Mouse (Mus musculus) frontal cortex, postnatal 25 days (tissue): ENCODE results near the gene Abca6.

Experiments
- DNase-seq, 2 experiments: peaks; one replicate each; pipeline ENCODE4 v3.0.0; 2022; ENCODE audit warnings: low spot score in 2 of 2

Abca6 gene

GRCm38 (mm10) chr11:110251534-110251933, at the start of gene Abca6:
TSS of gene Abca6 (minus strand) at chr11:110251776.
- DNase-seq: no peak

DNA sequence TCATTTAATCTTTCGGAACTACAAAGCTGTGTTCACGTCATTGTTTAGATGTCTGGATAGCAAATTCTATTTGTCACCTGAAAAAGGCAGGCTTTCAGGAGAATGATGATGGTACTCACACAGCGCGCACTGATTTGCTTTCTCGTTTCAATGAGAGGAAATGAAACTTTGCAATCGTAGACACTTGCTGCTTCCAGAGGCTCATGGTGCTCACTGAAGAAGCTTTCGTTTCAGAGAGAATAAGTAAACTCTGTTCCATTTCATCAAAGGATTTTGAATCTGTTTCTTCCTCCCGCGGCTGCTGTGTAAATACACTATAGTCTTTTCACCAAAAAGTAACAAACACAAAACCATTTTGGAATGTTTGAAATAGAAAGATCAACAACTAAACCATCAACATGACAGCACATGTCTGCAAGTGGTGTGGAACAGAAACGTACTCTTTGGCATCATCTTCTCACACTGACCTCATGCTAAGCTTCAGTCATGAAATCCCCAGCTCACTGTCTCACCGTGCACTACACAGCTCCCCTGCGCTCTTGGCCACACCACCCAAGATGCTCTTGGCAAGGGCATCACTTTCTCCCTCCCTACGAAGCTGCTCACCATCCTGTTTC, 46.4 kb upstream of the Abca6 start:
- DNase-seq: no peak

DNA sequence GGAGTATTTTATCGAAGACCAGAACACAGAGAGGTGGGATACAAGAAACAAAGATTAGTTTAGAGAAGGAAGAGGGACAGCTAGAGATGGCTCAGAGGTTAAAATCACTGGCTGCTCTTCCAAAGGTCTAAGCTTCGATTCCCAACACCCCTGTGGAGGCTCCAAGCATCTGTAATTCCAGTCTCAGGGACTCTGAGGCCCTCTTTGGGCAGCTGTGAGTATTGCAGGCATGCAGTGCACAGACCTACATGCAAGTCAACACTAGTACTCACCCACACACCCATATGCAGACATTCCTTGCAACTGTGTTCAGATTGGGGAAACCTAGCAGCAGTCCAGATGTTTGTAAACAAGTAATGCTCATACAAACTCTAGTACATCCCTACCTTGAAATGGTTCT, 39.0 kb upstream of the Abca6 start:
- DNase-seq: no peak

GRCm38 (mm10) chr11:110288423-110288822, 36.8 kb upstream of the Abca6 start:
- no peak for DNase-seq

DNA sequence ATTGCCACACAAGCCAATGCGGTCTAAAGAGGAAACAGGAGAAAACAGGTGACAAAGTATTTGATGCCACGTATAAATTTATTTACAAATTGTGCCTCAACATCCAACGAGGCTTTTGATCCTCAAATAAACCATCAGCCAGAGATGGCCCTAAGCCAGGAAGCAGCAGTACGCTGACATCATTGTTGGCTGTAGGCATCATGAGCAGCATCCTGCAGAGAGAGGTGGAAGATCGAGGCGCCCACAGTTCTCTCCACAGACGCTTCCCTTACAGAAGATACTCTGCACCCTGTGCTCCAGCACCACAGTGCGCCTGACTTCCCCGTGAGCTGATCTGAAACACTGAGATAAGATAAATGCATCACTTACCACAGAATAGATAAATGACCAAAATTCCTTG, 36.1 kb upstream of the Abca6 start:
- no peak for DNase-seq

GRCm38 (mm10) chr11:110286331-110286730, 34.8 kb upstream of the Abca6 start:
- DNase-seq: no peak

- DNase-seq: no peak
These were observed 33.3 kb upstream of the Abca6 start for GRCm38 (mm10) chr11:110284849-110285248.

DNA sequence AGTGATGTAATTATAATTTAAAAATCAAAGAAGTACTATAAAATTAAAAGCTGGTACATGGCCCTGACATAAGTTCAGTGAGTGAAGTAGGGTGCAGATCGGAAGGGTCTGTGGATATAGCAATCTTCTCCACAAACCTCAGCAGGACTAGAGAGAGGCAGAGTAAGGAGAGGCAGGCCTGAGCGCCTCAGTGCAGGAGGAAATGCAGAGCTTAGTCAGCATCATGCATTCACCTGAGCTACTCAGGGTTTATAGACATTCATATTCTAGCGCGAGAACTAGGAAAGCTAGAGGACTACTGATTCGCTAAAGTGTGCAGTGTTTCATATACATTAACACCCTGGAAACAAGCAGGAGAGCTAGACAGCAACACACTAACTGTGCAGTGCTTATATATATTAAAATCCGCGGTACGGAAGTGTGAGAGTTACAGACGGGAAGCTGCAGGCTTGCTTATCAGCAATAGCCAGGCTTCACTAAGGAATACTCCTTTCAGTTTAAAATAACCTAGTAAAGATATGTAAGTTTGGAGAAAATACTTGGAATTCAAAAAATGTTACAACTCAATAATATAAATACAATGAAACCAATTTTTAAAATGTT, 32.7 kb upstream of the Abca6 start:
- no peak for DNase-seq

DNA sequence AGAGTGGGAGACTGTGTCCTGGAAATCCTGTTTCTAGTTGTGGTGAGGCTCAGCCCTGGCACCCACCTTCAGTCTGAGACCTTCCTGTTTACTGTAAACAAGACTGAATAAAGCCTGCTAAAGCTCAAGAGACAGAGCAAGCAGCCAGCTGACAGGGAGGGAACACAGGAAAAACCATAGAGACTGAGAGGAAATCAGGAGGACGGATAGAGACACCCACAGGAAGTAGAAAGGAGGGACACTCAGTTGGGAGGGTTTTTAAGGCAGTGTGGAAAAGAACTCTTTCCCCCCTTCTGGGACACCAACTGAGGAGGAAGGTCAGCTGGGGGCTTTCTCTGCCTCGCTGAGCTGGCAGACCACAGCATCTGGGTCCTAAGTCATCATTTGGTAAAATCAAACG, 23.2 kb upstream of the Abca6 start:
- no peak for DNase-seq

GRCm38 (mm10) chr11:110271745-110272144, 20.2 kb upstream of the Abca6 start:
- peak in 1 of 2 experiments; percentile 28 for DNase-seq

GRCm38 (mm10) chr11:110268244-110268844, 16.8 kb upstream of the Abca6 start:
- peak; percentile 72 to 79 for DNase-seq

- no peak for DNase-seq
These were observed 15.7 kb upstream of the Abca6 start for GRCm38 (mm10) chr11:110267232-110267631.

GRCm38 (mm10) chr11:110266757-110267156, 15.2 kb upstream of the Abca6 start:
- no peak for DNase-seq

DNA sequence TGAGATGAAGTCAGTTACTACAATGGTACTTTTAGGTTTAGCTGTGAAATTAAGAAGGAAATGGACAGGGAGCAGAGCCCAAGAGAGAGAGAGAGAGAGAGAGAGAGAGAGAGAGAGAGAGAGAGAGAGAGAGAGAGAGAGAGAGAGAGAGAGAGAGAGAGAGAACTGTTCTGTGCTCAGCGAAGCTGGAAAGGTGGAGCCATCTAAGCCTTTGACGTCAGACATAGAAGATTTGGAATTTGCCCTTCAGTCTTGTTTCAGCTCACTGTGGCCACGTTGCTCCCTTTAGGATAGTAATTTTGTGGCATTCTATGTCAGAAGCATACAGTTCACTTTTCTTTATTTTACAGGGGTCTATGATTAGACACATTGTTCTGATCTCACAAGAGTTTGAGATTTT, 10.3 kb upstream of the Abca6 start:
- no peak for DNase-seq

DNA sequence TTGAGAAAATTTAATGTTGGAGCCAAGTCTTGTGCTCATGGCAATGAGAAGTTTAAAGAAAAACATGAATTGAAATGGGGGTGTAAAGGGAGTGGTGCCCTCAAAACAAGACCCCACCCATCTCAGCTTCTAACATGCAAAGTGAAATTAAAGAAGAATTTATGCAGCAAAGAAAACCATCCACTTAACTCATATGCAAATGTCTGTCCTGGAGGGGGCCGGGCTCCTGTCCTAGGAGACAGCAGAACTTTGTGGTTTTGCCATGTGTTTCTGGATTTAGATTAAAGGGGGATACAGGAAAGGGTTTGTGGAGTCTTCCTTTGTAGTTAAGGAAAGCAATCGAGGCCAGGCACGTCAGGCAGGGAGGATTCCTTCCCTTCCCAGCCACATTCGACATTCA, 6.3 kb upstream of the Abca6 start:
- no peak for DNase-seq

DNA sequence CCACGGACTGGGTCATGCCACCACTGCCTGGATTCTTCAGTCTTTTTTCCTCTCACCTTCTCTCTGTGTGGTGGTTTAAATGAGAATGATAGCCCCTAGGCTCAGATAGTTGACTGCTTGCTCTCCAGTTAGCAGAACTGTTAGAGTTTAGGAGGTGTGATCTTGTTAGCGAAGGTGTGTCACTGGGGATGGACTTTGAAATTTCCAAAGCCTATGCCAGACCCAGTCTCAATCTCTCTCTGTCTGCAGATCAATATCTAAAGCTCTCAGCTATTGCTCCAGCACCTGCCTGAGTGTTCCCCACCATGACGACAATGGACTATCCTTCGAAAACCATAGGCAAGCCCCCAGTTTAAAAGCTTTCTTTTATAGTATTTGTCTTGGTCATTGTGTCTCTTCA, 5.5 kb upstream of the Abca6 start:
- DNase-seq: no peak

GRCm38 (mm10) chr11:110252256-110252655, 680 bp upstream of the Abca6 start:
- DNase-seq: no peak

DNA sequence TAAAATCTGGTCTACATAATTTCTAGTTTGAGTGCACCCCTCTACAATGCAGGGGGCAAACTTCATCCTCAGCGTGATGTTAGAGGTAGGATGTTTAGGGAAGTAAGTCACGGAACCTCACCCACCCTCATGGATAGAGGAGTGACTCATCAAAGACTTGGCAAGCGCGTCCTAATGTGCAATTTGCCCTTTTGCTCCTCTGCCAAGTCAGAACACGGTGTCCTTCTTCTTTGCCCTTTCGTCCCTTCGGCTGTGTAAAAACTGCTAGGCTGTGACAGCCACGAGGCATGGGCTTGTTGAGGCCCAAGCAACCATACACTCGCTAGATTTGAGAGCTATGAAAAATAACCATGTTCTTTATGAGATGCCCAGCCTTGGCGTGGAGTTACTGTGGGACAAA, 6.8 kb downstream of the Abca6 start:
- DNase-seq: no peak

- DNase-seq: no peak
These were observed 14.1 kb downstream of the Abca6 start for GRCm38 (mm10) chr11:110237466-110237865.

- DNase-seq: no peak
These were observed 18.6 kb downstream of the Abca6 start for GRCm38 (mm10) chr11:110232975-110233374.

DNA sequence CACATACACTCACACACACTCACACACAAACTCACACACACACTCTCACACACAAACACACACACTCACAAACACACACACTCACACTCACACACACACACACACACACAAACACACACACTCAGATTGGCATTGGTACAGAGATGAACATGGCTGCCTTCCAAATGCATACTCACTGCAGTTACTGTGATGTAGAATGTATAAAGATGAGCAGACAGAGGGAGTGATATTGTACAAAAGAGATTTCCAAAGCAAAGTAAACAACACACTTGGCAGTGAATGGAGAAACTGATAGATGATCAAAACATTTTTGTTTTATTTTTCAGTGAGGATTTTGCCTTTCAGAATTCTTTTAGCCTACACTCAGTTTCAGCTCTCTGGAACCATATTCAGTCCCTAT, 34.5 kb downstream of the Abca6 start:
- DNase-seq: no peak

- DNase-seq: no peak
These were observed 47.6 kb downstream of the Abca6 start for GRCm38 (mm10) chr11:110203930-110204329.

DNA sequence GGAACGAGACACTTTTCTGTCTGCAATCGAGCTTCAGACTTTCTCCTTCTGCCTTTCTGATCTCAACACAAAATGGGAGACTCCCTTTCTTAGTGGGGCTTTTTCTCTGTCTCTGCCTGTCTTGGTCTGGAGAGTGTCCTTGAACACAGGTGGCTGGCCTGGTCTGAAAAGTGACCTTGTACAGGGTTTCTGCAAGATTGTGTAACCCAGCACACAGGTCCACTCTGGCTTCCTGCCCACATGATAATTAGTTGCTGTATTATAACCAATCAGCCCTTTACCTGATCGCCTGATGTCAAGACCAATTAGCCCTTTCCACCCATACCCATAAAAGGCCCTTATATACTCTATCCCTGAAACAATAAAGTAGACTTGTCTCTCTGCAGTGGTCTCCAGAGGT, 52.7 kb downstream of the Abca6 start:
- no peak for DNase-seq
